Mouse (Mus musculus) CH12.LX (cell line): ENCODE data around the gene Med15. TPM values are rescaled to one million over a fixed set of nuclear protein-coding genes. Genes with fewer than 3 reads are reported as not detected.

Experiments
- DNase-seq: peaks from one replicate; pipeline ENCODE4 v3.0.0-alpha.2; 2013; ENCODE audit errors: extremely low read depth
- H3K27ac ChIP-seq: 2 replicates; pipeline ENCODE4 v1.5.1; 2012; ENCODE audit warnings: low read depth, mild to moderate bottlenecking, control low read depth, moderate library complexity; ENCODE audit not compliant: insufficient read depth
- H3K27me3 ChIP-seq: replicated peaks from 2 replicates; pipeline ENCODE3; 2012; ENCODE audit warnings: inconsistent platforms
- H3K36me3 ChIP-seq, 2 experiments: replicated peaks in 1 of 2; 2 replicates each; pipeline versions ENCODE3 to v1.6.1; 2012; ENCODE audit warnings: inconsistent platforms in 1 of 2, low read length in 1 of 2, mild to moderate bottlenecking in 1 of 2, mixed read lengths in 1 of 2, moderate library complexity in 1 of 2; ENCODE audit not compliant: control insufficient read depth in 1 of 2, insufficient read depth in 1 of 2
- H3K4me1 ChIP-seq, 2 experiments: 2 replicates each; pipeline ENCODE4 v1.6.1; 2012; ENCODE audit warnings: inconsistent platforms in 1 of 2, moderate library complexity in 1 of 2; ENCODE audit not compliant: insufficient read depth in 2 of 2, control insufficient read depth in 1 of 2
- H3K4me2 ChIP-seq: 2 replicates; pipeline ENCODE4 v1.6.1; 2012; ENCODE audit warnings: low read depth, mild to moderate bottlenecking, control low read depth; ENCODE audit not compliant: poor library complexity, insufficient read depth, severe bottlenecking
- H3K4me3 ChIP-seq, 3 experiments: fragments of 150-350 bp in 1 of 3; sonication (generic) in 1 of 3; replicated peaks in 1 of 3; 2 replicates each; pipeline versions ENCODE3 to v1.5.1; 2011 to 2012; ENCODE audit warnings: low read depth in 2 of 3, low read length in 2 of 3, mild to moderate bottlenecking in 2 of 3, moderate library complexity in 2 of 3, control low read depth in 1 of 3, improper control_type of control experiment in 1 of 3, inconsistent platforms in 1 of 3, mixed read lengths in 1 of 3; ENCODE audit not compliant: poor library complexity in 1 of 3
- H3K79me2 ChIP-seq: replicated peaks from 2 replicates; pipeline ENCODE4 v1.6.1; 2012; ENCODE audit warnings: mild to moderate bottlenecking, moderate library complexity; ENCODE audit not compliant: control insufficient read depth, poor library complexity, insufficient read depth, severe bottlenecking; ENCODE audit errors: extremely low read depth
- H3K9ac ChIP-seq: 2 replicates; pipeline ENCODE4 v1.6.1; 2012; ENCODE audit warnings: low read depth, mild to moderate bottlenecking, control low read depth, moderate library complexity; ENCODE audit not compliant: insufficient read depth
- H3K9me3 ChIP-seq: replicated peaks from 2 replicates; pipeline ENCODE3; 2012; ENCODE audit warnings: low read length, inconsistent platforms, mixed read lengths
- BHLHE40 ChIP-seq: IDR thresholded peaks from 2 replicates; pipeline ENCODE4 v1.6.1; 2011; ENCODE audit warnings: mild to moderate bottlenecking, low read depth, low read length, improper control_type of control experiment
- CHD1 ChIP-seq: IDR thresholded peaks from 2 replicates; pipeline ENCODE4 v1.6.1; 2012; ENCODE audit warnings: low read depth, low read length, improper control_type of control experiment, inconsistent platforms
- CHD2 ChIP-seq: IDR thresholded peaks from 2 replicates; pipeline ENCODE4 v1.6.1; 2011; ENCODE audit warnings: low read length, improper control_type of control experiment
- CTCF ChIP-seq, 2 experiments: IDR thresholded peaks in 1 of 2; conservative IDR thresholded peaks in 1 of 2; 2 replicates each; pipeline ENCODE4 v1.5.1; 2011 to 2012; ENCODE audit warnings: low read depth in 2 of 2, low read length in 2 of 2, improper control_type of control experiment in 1 of 2, inconsistent platforms in 1 of 2, mild to moderate bottlenecking in 1 of 2, moderate library complexity in 1 of 2
- EP300 ChIP-seq: IDR thresholded peaks from 2 replicates; pipeline ENCODE4 v1.6.1; 2011; ENCODE audit warnings: low read length, improper control_type of control experiment
- GABPA ChIP-seq: IDR thresholded peaks from 2 replicates; pipeline ENCODE4 v1.6.1; 2012; ENCODE audit warnings: low read depth, low read length, improper control_type of control experiment, inconsistent platforms; ENCODE audit not compliant: insufficient replicate concordance
- HCFC1 ChIP-seq: IDR thresholded peaks from 2 replicates; pipeline ENCODE4 v1.6.1; 2012; ENCODE audit warnings: low read depth, mild to moderate bottlenecking, inconsistent platforms, low read length, improper control_type of control experiment
- JUN ChIP-seq: IDR thresholded peaks from 2 replicates; pipeline ENCODE4 v1.6.1; 2011; ENCODE audit warnings: low read depth, mild to moderate bottlenecking, low read length, improper control_type of control experiment, moderate library complexity; ENCODE audit not compliant: insufficient read depth
- JUND ChIP-seq: conservative IDR thresholded peaks from 2 replicates; pipeline ENCODE4 v1.6.1; 2011; ENCODE audit warnings: low read depth, low read length, improper control_type of control experiment
- KAT2A ChIP-seq: IDR thresholded peaks from 2 replicates; pipeline ENCODE4 v1.6.1; 2012; ENCODE audit warnings: low read length, improper control_type of control experiment, inconsistent platforms; ENCODE audit not compliant: insufficient replicate concordance
- MAFK ChIP-seq: IDR thresholded peaks from 2 replicates; pipeline ENCODE4 v1.6.1; 2011; ENCODE audit warnings: low read length, improper control_type of control experiment; ENCODE audit not compliant: insufficient replicate concordance
- MAZ ChIP-seq: IDR thresholded peaks from 2 replicates; pipeline ENCODE4 v1.6.1; 2012; ENCODE audit warnings: low read depth, mild to moderate bottlenecking, inconsistent platforms, low read length, improper control_type of control experiment, moderate library complexity
- MEF2A ChIP-seq: IDR thresholded peaks from 2 replicates; pipeline ENCODE4 v1.6.1; 2014; ENCODE audit warnings: low read depth, mild to moderate bottlenecking, inconsistent platforms, low read length, improper control_type of control experiment, borderline replicate concordance
- NRF1 ChIP-seq: IDR thresholded peaks from 2 replicates; pipeline ENCODE4 v1.6.1; 2014; ENCODE audit warnings: low read depth, mild to moderate bottlenecking, inconsistent platforms, low read length, improper control_type of control experiment, moderate library complexity
- PAX5 ChIP-seq: IDR thresholded peaks from 2 replicates; pipeline ENCODE4 v1.6.1; 2012; ENCODE audit warnings: low read length, inconsistent platforms, mixed read lengths
- RAD21 ChIP-seq: IDR thresholded peaks from 2 replicates; pipeline ENCODE4 v1.6.1; 2011; ENCODE audit warnings: low read depth, mild to moderate bottlenecking, low read length, improper control_type of control experiment, moderate library complexity
- SIN3A ChIP-seq: IDR thresholded peaks from 2 replicates; pipeline ENCODE4 v1.6.1; 2012; ENCODE audit warnings: low read length, improper control_type of control experiment, inconsistent platforms
- SMC3 ChIP-seq: IDR thresholded peaks from 2 replicates; pipeline ENCODE4 v1.6.1; 2011; ENCODE audit warnings: low read depth, low read length, improper control_type of control experiment
- TBP ChIP-seq: conservative IDR thresholded peaks from 2 replicates; pipeline ENCODE4 v1.6.1; 2011; ENCODE audit warnings: low read depth, low read length, improper control_type of control experiment
- UBTF ChIP-seq: IDR thresholded peaks from 2 replicates; pipeline ENCODE4 v1.6.1; 2012; ENCODE audit warnings: low read depth, mild to moderate bottlenecking, inconsistent platforms, low read length, improper control_type of control experiment, moderate library complexity
- USF1 ChIP-seq: IDR thresholded peaks from 2 replicates; pipeline ENCODE4 v1.6.1; 2014; ENCODE audit warnings: low read depth, mild to moderate bottlenecking, inconsistent platforms, low read length, improper control_type of control experiment
- USF2 ChIP-seq: conservative IDR thresholded peaks from 2 replicates; pipeline ENCODE4 v1.6.1; 2011; ENCODE audit warnings: low read depth, low read length, improper control_type of control experiment
- ZC3H11A ChIP-seq: IDR thresholded peaks from 2 replicates; pipeline ENCODE4 v1.6.1; 2012; ENCODE audit warnings: low read depth, mild to moderate bottlenecking, inconsistent platforms, low read length, improper control_type of control experiment
- ZKSCAN1 ChIP-seq: IDR thresholded peaks from 2 replicates; pipeline ENCODE4 v1.6.1; 2012; ENCODE audit warnings: low read depth, inconsistent platforms, low read length, improper control_type of control experiment, borderline replicate concordance
- ZMIZ1 ChIP-seq: IDR thresholded peaks from 2 replicates; pipeline ENCODE4 v1.6.1; 2012; ENCODE audit warnings: low read depth, mild to moderate bottlenecking, inconsistent platforms, low read length, improper control_type of control experiment
- dilution Hi-C: fragments of 300-500 bp; cut with MboI; formaldehyde crosslinking; loops from 2 replicates; pipeline ENCODE4 v1.14.3; 2020; ENCODE audit warnings: low sequenced_read_pairs; ENCODE audit not compliant: extremely low pct_unique_long_range_greater_than_20kb, extremely low pct_ligation_motif_present
- in situ Hi-C: fragments of 300-500 bp; cut with MboI; formaldehyde crosslinking; loops from 3 replicates; pipeline ENCODE4 v1.14.3; 2019; ENCODE audit warnings: low sequenced_read_pairs, low pct_ligation_motif_present, low pct_unique_long_range_greater_than_20kb, mixed read lengths
- polyA plus RNA-seq: library from polyadenylated mRNA; unstranded; fragments of >175 nt; gene quantifications from 2 replicates; pipeline ENCODE4 v1.2.1, GENCODE M21; 2012; ENCODE audit warnings: low read depth; ENCODE audit not compliant: insufficient read length
- total RNA-seq, 2 experiments: library from RNA; depleted of rRNA; stranded (reverse); fragments of 300-350 nt in 1 of 2; fragments of >200 nt in 1 of 2; gene quantifications; 2 replicates each; pipeline ENCODE4 v1.2.3; 2012 to 2014

The Med15 gene
- total and polyA plus RNA-seq, 3 experiments: 20.1 to 78.1 (median 42.6) TPM

DNA sequence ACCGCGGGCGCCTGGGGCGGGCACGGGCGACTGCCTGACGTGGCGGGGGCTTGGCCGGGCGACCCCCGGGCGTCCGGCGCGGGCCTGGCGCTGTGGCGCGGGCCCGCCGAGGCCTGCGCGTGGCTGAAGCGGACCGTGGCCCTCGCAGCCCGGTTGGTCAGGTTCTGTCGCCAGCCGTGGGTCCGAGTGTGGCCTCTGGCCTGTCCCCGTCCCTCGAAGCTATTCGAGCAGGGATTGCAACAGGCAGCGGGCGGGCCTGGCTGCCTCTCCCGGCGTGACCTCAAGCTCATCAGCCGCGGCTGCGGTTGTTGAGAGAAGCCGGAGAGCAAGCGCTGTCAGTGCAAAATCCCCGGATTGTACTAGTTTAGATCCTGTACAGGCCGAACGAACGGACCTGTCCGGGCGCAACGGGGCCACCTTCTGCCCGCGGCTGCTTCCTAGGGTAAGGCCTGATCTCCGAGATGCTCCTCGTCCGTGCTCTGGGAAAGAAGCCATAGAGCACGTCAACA, 27.2 kb upstream of the Med15 start:
- Histone ChIP-seq H3K79me2 (no peaks in the 10 kb centered on the region), H3K9ac (no peak overlapping the region), H3K36me3 (no peaks in the 10 kb centered on the region), H3K9me3 (peaks cover 13% of the 10 kb centered on the region), H3K4me1 (no peaks in the 10 kb centered on the region), H3K4me3 (no peak overlapping the region), H3K27me3 (peaks cover 10% of the 10 kb centered on the region), H3K27ac (no peak overlapping the region), H3K4me2 (no peak overlapping the region)
- no peak for DNase-seq
- in situ Hi-C loops (no loop called here), dilution Hi-C loops (no loop called here)
- no peak for TF ChIP-seq GABPA
- TF ChIP-seq SIN3A: no peak
- no peak for TF ChIP-seq MEF2A
- TF ChIP-seq KAT2A: no peak
- TF ChIP-seq BHLHE40: no peak
- no peak for TF ChIP-seq RAD21
- no peak for TF ChIP-seq CTCF (conservative IDR thresholded peaks at IDR 0.05 in 1 of 2, IDR thresholded peaks at IDR 0.05 in 1 of 2; ENCODE audit: low read depth in 2 of 2, low read length in 2 of 2)
- no peak for TF ChIP-seq UBTF
- no peak for TF ChIP-seq ZC3H11A
- TF ChIP-seq MAZ: no peak
- no peak for TF ChIP-seq TBP
- TF ChIP-seq CHD2: no peak
- TF ChIP-seq EP300: no peak
- no peak for TF ChIP-seq JUND
- no peak for TF ChIP-seq CHD1
- TF ChIP-seq PAX5: no peak
- no peak for TF ChIP-seq ZMIZ1
- TF ChIP-seq USF2: no peak
- no peak for TF ChIP-seq ZKSCAN1

DNA sequence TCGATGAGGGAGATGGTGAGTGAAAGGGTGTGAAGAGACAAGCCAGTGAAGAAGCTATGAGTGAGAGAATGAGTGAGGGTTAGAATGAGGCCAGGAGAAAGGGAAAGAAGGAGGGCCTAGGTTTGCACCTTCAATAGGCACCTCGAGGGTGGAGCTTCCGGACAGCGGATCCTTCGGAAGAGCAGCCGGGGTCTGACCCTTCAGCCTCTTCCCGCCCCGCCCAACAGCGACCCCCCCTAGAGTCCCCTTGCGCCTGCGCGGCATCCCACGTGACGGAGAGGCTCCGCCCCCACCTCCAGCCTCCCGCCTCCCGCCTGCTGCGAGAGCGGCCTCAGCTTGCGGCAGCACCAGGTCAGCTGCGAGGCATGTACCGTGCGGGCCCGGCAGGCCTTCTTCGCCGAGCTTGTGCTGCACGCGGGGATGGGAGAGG, 26.7 kb upstream of the Med15 start, which contains the start of gene Klhl22:
TSS of gene Klhl22 (plus strand) at position 275 of the 430 bp plus-strand sequence.
- no peak within 1 kb of the TSS for H3K27ac ChIP-seq
- H3K4me2 ChIP-seq: no peak within 1 kb of the TSS
- H3K4me3 ChIP-seq: no peak within 1 kb of the TSS
- peaks cover 10% of the 10 kb centered on the region for H3K27me3 ChIP-seq
- H3K9me3 ChIP-seq: peaks cover 13% of the 10 kb centered on the region
- H3K4me1 ChIP-seq: no peaks in the 10 kb centered on the region
- TF ChIP-seq ZMIZ1: no peak
- TF ChIP-seq NRF1: no peak
- no peak for TF ChIP-seq TBP
- no peak for TF ChIP-seq EP300
- no peak for TF ChIP-seq UBTF
- no peak for TF ChIP-seq USF2
- TF ChIP-seq CTCF (conservative IDR thresholded peaks at IDR 0.05 in 1 of 2, IDR thresholded peaks at IDR 0.05 in 1 of 2; ENCODE audit: low read depth in 2 of 2, low read length in 2 of 2): no peak
- no peak for TF ChIP-seq PAX5
- TF ChIP-seq MAFK: no peak
- no peak for TF ChIP-seq SIN3A
- TF ChIP-seq SMC3: no peak
- no peak for TF ChIP-seq JUN
- no peak for TF ChIP-seq HCFC1
- no peak for TF ChIP-seq USF1
- TF ChIP-seq BHLHE40: no peak
- TF ChIP-seq MAZ: no peak
- TF ChIP-seq, all 38 proteins: peak for 0
- in situ Hi-C loops (no loop called here), dilution Hi-C loops (no loop called here)
- Histone ChIP-seq H3K9ac (no peak within 1 kb of the TSS), H3K79me2 (no peaks in the 10 kb centered on the region), H3K36me3 (no peaks in the 10 kb centered on the region)
- no peak for DNase-seq
